Mouse (Mus musculus): ENCODE results near the gene Klf7.

The Klf7 gene

DNA sequence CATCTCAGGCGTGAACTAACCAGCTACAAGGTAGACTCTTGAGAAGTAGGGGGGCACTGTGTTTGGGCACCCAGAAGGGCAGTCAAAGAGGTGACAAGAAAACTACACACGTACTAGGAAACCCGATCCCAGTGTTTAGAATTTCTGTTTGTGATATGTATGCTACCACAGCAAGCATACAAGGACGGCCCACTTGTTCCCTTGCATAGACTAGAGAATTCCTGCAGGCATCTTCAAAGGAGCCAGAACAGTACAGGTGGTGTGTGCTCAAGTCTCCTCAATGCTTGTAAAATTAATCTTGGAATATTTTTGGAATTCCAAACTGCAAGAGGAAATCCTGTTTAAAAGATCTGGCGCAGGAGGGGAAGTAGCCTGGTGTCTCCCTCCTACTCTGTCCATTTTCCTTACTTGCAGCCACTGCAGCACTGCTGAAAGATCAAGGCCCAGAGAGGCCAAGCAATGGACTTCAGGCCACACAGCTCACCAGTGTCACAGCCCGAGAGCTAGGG lies 102.9 kb downstream of the Klf7 start:
- no peak for DNase-seq

DNA sequence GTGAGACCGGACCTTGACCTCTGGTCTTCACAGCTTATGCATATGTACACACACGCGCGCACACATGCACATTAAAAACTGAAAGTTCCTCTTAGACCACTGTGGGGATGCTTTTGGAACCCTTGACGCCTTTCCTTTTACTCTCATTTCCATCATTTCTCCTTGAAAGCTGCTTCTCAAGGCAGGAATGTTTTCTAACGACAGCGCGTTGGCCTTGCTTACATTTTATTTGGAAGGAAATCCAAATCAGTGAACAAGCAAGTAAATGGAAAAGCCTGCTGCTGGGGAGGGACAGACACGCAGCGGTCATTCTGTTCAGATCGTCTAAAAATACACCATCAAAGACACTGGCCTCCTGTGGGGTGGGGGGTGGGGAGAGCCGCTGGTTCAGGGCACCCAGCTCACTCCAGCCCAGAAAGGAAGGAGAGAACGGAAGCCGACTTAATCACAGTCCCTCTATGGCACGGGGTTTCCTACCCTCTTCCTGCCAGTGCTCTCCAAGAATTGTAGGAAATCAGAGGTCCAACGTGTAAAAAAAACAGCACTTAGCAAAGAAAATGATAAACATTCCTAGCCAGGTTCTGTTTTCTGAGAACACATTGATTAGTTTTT lies 103.5 kb downstream of the Klf7 start:
- DNase-seq, result peak; percentile 36

DNA sequence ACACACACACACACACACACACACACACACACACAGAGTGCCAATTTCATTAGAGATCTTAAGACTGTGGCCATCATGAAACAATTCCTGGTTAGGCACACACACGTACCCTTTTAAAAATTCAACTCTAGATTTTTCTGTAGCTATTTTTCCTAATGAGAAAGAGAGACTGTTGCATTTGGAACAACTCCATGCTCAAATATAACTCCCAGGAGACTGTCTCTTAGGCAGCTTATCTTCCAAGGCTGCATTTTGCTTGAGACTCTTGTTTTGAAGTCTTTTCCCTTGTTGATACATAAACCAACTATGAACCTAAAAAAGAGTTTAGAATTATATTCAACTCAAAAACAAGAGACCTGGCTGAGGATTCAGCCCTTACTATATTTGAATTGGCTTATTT lies 108.0 kb downstream of the Klf7 start:
- no peak for DNase-seq

DNA sequence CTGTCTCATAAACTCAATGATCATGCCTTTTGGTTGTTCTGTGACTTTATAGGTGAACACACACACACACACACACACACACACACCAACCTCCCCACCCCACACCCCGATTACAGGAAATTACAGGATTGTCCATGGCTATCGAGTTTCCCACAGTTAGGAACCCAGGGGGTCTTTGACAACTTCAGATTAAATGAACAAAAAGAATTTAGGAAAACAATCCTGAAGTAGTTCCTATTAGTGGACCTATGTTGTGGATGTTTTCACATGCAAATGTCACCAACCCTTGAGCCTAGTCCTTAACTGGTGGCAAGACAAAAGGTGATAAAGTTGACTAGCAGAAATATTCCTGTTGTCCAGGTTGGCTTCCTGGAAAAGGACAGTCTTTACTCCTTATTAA lies 113.1 kb downstream of the Klf7 start:
- no peak for DNase-seq

DNA sequence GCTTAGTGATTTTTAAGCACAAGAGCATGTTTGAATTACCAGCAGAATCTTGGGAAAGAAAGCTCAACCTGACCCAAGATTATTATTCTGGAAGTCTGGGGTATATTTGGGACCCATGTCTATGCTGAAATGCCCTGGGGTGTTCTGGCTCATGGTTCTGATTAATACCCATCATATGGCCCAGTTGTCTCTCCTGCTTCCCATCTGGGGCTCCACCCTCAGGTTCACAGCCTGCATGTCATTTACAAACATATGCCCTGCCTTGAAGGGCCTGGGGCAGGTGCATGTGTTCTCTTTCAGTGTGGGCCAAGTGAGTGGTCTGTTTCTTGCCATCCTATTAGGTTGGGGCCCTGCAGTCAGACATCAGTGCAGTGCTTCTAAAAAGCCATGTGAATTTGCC lies 114.1 kb downstream of the Klf7 start:
- no peak for DNase-seq

DNA sequence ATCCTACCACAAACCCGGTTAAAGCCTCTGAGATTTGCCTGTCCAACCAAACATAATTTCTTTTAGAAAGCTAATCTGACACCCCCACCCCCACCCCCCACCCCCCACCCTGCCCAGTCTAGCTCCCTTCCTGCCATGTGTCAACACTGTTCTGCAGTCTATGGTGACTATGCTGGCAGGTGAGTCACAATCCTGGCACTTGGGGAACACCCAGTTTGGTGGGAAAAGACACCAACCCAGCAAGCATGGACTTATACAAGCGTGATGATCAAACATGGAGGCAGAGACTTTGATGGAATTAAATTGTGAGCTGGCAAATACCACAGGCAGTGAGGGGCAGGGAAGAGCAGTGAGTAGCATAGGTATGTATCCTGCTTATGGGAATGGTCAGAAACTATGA lies 116.9 kb downstream of the Klf7 start:
- no peak for DNase-seq

DNA sequence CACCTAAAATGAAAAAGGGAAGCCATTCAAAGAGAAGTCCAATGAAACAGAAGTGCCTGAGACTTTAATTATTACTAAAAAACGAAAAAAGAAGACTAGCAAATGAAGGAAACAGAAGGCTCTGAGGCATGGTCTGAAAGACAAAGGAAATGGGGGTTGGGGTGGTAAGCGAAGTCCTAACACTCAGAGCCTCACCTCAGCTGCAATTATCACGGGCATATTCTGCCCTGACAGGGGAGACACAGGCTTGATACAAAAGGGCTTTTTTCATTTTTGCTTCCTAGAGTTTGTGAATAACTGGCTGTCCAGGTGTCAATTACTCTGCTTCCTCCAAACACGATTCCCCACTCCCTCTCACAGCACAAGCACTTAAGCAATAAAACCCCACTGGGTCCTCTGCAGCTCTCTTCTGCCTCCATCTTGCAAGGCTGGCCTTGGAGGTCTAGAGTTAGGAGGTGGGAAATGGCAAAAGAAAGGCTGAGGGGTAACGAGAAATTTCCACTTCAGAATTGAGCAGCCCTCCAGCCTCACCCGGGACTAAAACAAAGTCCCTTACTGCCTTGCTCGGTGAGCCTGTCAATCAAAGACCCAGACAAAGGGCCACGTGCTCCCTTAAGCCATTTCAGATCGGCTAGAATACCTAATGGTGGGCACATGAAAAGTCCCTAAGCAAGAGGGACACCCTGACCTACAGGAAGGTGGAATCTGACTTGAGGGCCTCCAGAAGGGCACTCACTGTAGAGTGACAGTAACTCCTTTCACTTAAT lies 118.4 kb downstream of the Klf7 start:
- no peak for DNase-seq

DNA sequence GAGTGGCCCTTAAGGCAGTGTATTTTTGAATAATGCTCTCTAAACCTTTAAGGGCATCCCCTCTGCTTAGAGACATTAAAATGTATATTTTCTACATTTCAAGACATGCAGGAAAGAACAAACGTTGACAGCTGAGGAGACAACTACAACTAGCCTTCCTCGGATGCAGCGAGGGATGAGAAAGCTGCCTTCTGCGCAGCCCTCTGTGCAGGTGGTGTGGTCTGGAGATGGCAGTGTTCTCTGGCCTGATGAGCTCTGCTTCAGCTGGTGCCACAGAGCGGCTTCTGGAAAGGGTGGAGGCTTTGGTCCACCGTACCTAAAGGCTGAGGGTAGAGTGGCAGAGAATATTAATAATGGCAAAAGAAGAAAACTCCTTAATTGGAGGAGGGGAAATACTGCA lies 120.0 kb downstream of the Klf7 start:
- no peak for DNase-seq

DNA sequence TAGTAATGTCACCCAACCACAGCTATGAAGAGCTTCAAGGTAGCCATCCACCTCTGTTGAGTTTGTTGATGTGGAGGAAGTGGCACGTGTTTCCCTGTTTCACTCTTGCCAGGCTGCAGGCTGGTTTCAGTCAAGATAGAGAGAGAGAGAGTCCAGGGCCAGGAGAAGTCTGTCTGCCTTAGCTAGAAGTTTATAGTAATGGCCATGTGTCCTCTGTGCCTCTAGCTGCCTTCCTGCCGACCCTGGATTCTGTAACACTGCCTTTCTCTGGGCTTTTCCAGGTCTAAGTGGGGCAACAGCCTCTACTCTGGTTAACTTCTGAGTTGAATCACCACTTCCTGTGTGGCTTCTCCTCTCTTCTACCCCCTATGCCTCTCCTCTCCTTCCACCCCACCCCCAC lies 121.5 kb downstream of the Klf7 start:
- DNase-seq, result no peak

DNA sequence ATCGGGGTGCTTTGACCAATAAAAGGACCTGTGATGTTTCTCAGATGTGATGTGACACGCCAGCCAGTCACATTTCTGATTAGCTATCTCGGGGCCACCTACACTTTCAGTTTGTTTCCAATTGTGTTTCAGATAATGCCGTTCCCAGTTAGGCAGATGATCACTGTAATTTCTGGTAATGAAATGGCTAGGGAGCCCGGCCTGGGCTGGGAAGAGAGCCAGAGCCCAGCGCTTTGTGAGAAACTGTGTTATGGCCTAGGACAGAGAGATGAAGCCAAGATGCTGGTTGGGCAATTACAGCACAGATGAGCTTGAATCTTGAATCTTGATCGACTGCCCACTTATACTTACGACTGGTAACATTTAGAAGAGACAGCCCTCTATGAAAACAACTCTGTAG lies 122.6 kb downstream of the Klf7 start:
- DNase-seq, result no peak

DNA sequence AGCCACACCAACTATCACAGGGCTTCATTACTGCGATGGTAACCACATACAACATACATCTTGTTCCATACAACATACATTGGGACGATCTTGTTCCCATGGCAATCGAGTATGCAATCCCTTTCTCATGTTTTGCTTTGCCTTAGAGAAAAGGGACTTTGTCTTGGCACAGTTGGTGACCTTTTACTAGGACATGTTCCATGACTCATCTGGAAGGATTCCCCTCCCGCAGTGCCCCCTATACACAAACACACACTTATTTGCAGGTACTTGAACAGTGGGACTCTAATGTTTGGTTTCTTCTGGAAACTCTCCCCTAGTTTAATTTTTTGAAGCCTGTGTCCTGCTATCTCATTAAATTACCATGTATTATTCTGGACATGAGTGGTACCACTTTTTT lies 123.2 kb downstream of the Klf7 start:
- no peak for DNase-seq

DNA sequence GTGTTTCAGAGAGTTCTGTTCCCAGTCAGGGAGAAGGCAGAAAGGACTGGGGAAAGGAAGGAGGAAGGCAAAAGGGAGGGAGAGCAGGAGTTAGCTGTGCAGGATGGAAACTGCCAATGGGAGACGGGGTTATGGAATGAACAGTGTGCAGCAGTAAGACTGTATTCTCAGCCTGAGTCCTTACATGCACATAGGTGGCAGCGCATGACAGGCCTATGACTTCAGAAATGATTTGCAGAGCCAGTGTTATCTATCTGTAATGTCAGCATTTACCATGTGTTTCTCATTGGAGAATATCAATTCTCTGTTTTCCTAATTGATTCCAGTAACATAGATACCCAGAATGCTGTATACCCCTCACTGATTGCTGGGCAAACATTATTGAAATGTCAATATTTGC lies 123.9 kb downstream of the Klf7 start:
- DNase-seq, result no peak

DNA sequence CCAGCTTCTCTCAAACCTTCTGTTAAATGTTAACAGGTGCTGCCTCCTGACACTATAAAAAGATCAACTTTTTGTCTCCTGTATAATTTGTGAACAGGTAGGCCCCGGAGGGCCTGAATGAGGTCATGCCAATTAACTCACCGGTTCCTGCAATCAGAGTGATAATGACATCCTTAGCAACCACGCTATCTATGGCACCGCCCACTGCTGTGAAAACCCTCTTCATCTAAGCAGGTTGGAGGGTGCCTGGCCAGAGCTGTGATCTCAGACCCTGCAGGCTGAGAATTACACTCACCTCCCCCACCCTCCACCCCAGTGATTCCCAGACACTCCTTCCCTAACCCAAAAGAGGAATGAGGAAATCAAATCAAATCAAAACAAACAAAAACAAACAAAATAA lies 126.3 kb downstream of the Klf7 start:
- DNase-seq, result no peak

DNA sequence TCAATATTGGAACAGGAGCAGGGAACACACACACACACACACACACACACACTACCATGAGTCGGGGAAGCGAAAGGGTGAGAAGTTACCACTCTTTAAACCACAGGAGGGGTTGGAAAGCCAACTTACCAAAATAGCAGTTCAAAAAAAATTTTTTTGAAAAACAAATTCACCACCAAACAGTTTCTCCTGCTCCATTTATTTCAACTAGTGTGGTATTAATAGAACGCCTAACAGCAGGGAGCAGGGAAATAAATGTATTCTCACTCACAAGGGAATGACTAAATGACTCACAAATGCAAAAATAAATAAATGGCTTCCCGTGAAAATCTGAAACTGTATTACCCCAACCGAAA lies 127.0 kb downstream of the Klf7 start:
- no peak for DNase-seq

DNA sequence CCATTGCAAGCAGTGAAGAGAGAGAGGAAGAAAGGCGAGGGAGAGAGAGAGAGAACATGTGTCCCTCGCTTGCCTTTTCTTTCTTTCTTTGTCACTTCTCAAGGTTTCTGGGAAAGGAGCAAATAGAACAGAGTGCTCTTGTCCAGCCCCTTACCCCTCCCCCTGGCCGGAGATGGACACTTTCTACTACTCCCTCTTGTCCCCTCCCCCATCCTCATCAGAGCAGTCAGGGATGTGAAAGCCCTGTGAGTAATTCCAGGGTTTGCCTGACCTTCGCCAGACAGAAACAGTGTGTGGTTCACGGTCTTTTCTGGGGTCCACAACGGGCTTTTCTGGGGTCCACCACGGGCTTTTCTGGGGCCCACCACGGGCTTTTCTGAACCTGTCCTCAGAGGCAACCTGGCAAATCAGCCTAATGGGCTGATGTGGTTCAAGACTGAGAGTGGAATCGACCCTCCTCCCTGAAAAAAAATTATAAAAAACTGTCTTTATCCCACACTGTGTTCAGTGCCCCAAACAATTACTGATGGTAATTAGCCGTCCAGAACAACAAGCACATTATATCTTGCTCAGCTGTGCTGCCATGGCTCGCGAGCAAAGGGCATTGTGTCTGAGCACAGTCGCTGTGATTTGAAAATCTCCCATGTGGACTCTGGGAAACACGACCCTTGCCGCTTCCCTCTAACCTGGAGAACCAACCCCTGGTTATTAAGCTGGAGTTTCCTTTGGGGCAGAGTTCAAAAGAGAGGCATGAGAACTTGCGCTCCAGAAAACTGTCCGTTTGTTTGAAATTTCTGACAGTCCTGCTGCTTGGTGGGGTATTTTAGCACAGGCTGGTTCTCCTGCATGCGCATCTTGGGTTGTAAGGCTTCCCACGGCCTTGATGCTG lies 127.6 kb downstream of the Klf7 start:
- DNase-seq, result no peak

DNA sequence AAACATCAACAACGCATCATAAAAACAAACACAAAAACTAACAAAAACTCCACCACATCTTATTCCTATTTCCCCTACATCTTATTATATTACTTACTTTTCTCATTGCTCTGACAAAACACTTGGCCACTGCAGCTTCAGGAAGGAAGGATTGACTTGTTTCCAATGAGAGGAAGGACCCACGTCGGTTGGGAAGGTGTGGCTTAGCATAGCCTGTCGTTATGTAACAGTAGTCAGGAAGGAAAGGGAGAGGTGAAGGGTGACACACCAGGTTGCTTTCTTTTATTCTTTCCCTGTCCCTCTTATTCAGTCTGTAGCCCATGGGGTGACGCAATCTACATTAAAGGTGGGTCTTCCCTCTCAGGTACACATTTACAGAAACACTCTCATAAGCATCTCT lies 129.6 kb downstream of the Klf7 start:
- DNase-seq, result no peak

DNA sequence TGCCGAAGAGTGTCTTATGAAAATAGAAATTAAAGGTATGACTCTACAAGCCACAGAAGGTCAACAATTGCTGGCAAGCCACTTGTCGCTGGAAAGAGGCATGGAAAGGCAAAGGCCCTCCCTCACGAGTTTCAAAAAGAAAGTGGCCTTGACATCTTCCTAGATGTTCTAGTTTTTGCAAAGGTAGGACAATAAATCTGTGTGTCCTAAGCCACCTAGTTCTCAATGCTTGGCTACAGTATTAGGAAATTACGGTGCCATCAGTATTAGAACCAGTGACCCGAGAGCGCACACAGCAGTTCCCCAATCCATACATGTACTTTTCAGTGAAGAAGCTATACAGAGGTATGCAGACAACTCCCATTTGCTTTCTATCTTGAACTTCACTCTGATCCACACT lies 131.7 kb downstream of the Klf7 start:
- DNase-seq, result no peak

DNA sequence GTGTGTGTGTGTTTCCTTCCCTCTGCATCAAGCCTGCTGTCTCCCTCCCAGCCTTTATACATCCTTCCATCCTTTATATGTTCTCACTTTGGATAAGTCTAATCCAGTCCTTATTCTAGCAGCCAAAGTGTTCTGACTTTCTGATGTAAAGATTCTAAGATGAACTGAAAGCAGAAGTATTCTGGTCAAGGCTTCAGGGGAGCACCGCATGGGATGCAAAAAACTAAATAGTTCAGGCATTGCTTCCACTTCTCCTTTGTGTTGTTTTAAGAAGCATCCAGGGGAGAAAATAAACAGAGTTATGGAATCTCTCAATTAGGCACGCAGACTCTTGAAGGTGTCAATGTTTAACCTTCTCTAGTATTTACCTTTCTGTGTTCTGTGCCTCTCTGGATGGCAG lies 141.3 kb downstream of the Klf7 start:
- DNase-seq, result no peak
